Mouse (Mus musculus) cerebellum, adult (tissue): ENCODE measurements around the gene Sbf2.
A peak's percentile ranks its signal among the peaks of the same experiment; 100 is the strongest.

Source experiments
- ATAC-seq: cut with Nextera tagmentation; 2 replicates; pipeline ENCODE4 v1.9.2; 2017; ENCODE audit warnings: mild to moderate bottlenecking, moderate library complexity, mixed read lengths; ENCODE audit not compliant: insufficient number of reproducible peaks, low FRiP score, low TSS enrichment

Gene Sbf2

GRCm38 (mm10) chr7:110318971-110319519, 295.7 kb downstream of the Sbf2 start:
- ATAC-seq = no peak

GRCm38 (mm10) chr7:110317412-110317811, 297.3 kb downstream of the Sbf2 start:
- no peak for ATAC-seq

GRCm38 (mm10) chr7:110315352-110315751, 299.4 kb downstream of the Sbf2 start:
- ATAC-seq = no peak

GRCm38 (mm10) chr7:110314401-110314890, 300.3 kb downstream of the Sbf2 start:
- ATAC-seq = peak; percentile 74; the same call in 1 of the 2 replicates

- ATAC-seq = no peak
Measured at GRCm38 (mm10) chr7:110313392-110314055, 301.2 kb downstream of the Sbf2 start.

GRCm38 (mm10) chr7:110309246-110309645, 305.5 kb downstream of the Sbf2 start:
- no peak for ATAC-seq

- no peak for ATAC-seq
Measured at GRCm38 (mm10) chr7:110307741-110308140, 307.0 kb downstream of the Sbf2 start.

GRCm38 (mm10) chr7:110306281-110306680, 308.4 kb downstream of the Sbf2 start:
- no peak for ATAC-seq

GRCm38 (mm10) chr7:110305486-110305885, 309.2 kb downstream of the Sbf2 start:
- no peak for ATAC-seq

- no peak for ATAC-seq
Measured at GRCm38 (mm10) chr7:110302886-110303285, 311.8 kb downstream of the Sbf2 start.

- ATAC-seq = no peak
Measured at GRCm38 (mm10) chr7:110298739-110299410, 315.8 kb downstream of the Sbf2 start.

GRCm38 (mm10) chr7:110298090-110298489, 316.6 kb downstream of the Sbf2 start:
- no peak for ATAC-seq

GRCm38 (mm10) chr7:110297611-110298010, 317.1 kb downstream of the Sbf2 start:
- ATAC-seq = no peak

- no peak for ATAC-seq
Measured at GRCm38 (mm10) chr7:110296889-110297603, 317.7 kb downstream of the Sbf2 start.

- ATAC-seq = no peak
Measured at GRCm38 (mm10) chr7:110289647-110290046, 325.1 kb downstream of the Sbf2 start.

- no peak for ATAC-seq
Measured at GRCm38 (mm10) chr7:110288731-110289191, 326.0 kb downstream of the Sbf2 start.

GRCm38 (mm10) chr7:110288191-110288604, 326.5 kb downstream of the Sbf2 start:
- peak; percentile 29; the same call in 1 of the 2 replicates for ATAC-seq

- ATAC-seq = no peak
Measured at GRCm38 (mm10) chr7:110287476-110288071, 327.1 kb downstream of the Sbf2 start.

GRCm38 (mm10) chr7:110286838-110287475, 327.8 kb downstream of the Sbf2 start:
- peak; percentile 67 for ATAC-seq
